Mouse (Mus musculus) activated CD4-positive, CD25-positive, alpha-beta regulatory T cell, adult 9 weeks (primary cell): ENCODE results near the gene Taar2. TPM values are rescaled to one million over a fixed set of nuclear protein-coding genes. Genes with fewer than 3 reads are reported as not detected.

Source experiments
- polyA plus RNA-seq: library from polyadenylated mRNA; unstranded; fragments of 100-300 nt; shearing (Covaris generic); gene quantifications from one replicate; pipeline ENCODE4 v1.2.1, GENCODE M21; 2017

The Taar2 gene
- not detected for polyA plus RNA-seq

DNA sequence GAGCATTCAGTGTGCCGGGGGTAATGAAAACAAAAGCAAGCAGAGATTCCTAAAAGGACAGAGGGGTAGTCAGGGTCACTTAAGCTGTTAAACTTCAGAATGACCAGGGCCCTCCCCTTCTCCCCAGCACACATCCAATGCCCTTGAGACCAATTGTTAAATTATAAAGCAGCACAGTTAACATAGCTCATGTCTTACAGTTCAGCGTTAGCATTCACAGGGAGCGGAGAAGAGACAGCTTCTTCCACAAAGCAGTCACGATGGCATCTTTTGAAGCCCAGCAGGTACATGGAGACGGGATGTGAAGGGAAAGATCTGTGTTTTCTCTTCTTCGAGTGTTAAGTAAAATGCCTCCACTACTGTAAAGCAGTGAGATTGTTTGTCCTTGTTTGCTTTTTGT is at the start of gene Taar2:
Gene Taar2, plus strand, starts transcription at position 261 of the 400 bp plus-strand sequence.

DNA sequence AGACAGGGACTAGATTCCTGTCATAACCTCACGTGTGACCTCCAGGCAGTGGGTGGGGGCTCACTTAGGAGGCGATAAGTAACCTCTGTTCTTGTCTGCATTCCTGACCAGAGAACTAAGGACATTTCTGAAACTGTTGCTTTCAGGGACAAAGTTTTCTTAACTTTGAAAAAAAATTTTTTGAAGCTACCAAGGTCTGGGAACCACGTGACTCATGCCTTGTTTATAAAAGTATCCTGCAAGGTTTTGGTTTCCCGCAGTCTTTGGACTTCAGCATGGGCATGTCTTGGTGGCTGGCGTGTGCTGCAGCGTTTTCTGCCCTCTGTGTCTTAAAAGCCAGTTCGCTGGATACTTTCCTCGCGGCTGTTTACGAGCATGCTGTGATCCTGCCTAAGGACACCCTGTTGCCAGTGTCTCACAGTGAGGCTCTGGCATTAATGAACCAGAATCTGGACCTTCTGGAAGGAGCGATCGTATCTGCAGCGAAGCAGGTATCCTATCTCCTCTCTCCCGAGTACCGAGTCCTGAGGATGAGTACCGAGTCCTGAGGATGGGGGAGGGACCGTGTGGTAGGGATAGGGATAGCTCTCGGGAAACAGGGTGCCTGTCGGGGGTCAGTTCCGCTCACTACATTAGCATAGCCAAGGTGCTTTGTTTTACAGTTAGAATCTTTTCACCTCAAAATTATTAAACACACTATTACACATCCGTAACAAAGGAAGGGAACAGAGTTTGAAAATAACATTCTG is 43.6 kb upstream of the Taar2 start, which contains the start of gene Vnn1:
Gene Vnn1, plus strand, starts transcription at position 88 of the 749 bp plus-strand sequence.

GRCm38 (mm10) chr10:23920056-23920455 is 18.3 kb upstream of the Taar2 start, which contains the start of gene Taar1:
Gene Taar1 (plus strand): TSS chr10:23920356.

GRCm38 (mm10) chr10:23949508-23950005 is 11.2 kb downstream of the Taar2 start, which contains the start of gene Taar3:
Gene Taar3 (plus strand): TSS chr10:23949558.

GRCm38 (mm10) chr10:23960444-23960915 is 22.1 kb downstream of the Taar2 start, which contains the start of gene Taar4:
Gene Taar4 (plus strand): TSS chr10:23960494.

GRCm38 (mm10) chr10:23970656-23971165 is 32.3 kb downstream of the Taar2 start, which contains the start of gene Taar5:
Gene Taar5 (plus strand): TSS chr10:23970706.

DNA sequence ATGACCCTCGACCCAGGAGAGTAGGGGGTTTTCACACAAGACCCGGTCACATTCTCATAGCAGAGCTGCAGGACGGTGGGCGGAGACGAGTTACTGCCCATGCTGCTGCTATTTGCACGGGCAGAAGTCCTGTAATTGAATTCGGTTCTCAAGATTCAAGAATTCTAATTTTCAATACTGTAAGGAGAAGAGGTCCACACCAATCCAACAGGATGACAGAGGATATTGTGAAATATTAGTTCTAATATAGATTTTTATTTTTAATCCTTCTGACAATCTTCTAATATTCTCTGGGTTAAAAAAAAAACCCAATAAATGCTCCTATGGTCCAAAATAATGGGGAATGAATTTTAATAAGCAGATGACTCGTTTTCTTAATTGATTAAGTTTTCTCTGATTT is 47.2 kb downstream of the Taar2 start, which contains the start of gene Taar6:
Gene Taar6, minus strand, starts transcription at position 101 of the 400 bp plus-strand sequence.

Other genes starting within 250 kb of the Taar2 start
- 51.6 TPM for gene Rps12, start 151.3 kb upstream of the Taar2 start, polyA plus RNA-seq
- gene Slc18b1, start 141.6 kb upstream of the Taar2 start, polyA plus RNA-seq, result not detected
- gene Vnn3, start 87.1 kb upstream of the Taar2 start, polyA plus RNA-seq, result 0.15 TPM
- gene Vnn1, start 43.9 kb upstream of the Taar2 start, polyA plus RNA-seq, result not detected
- not detected for gene Taar1, start 18.2 kb upstream of the Taar2 start, polyA plus RNA-seq
- gene Taar3, start 11.0 kb downstream of the Taar2 start, polyA plus RNA-seq, result not detected
- not detected for gene Taar4, start 21.9 kb downstream of the Taar2 start, polyA plus RNA-seq
- not detected for gene Taar5, start 32.1 kb downstream of the Taar2 start, polyA plus RNA-seq
- not detected for gene Taar6, start 47.1 kb downstream of the Taar2 start, polyA plus RNA-seq
- gene Taar7a, start 54.9 kb downstream of the Taar2 start, polyA plus RNA-seq, result not detected
- not detected for gene Taar7b, start 61.4 kb downstream of the Taar2 start, polyA plus RNA-seq
- not detected for gene Taar7d, start 88.7 kb downstream of the Taar2 start, polyA plus RNA-seq
- gene Taar7e, start 99.0 kb downstream of the Taar2 start, polyA plus RNA-seq, result not detected
- gene Taar7f, start 110.9 kb downstream of the Taar2 start, polyA plus RNA-seq, result not detected
- not detected for gene Taar8a, start 137.9 kb downstream of the Taar2 start, polyA plus RNA-seq
- not detected for gene Taar8b, start 153.7 kb downstream of the Taar2 start, polyA plus RNA-seq
- not detected for gene Taar8c, start 163.3 kb downstream of the Taar2 start, polyA plus RNA-seq
- not detected for gene Taar9, start 171.0 kb downstream of the Taar2 start, polyA plus RNA-seq
- 45.4 TPM for gene Stx7, start 210.7 kb downstream of the Taar2 start, polyA plus RNA-seq